Mouse (Mus musculus) midbrain, embryonic 10.5 days (tissue): ENCODE results near the gene Mbtps1. TPM values are rescaled to one million over a fixed set of nuclear protein-coding genes. Genes with fewer than 3 reads are reported as not detected.

Experiments
- DNase-seq: peaks from one replicate; pipeline ENCODE4 v3.0.0-alpha.2; 2017; ENCODE audit warnings: low spot score
- H3K27ac ChIP-seq: fragments of 300-500 bp; sonication (generic); replicated peaks from 2 replicates; pipeline ENCODE4 v1.5.1; 2016; ENCODE audit warnings: mild to moderate bottlenecking
- H3K27me3 ChIP-seq: fragments of 300-500 bp; sonication (generic); 2 replicates; pipeline ENCODE4 v1.6.1; 2016; ENCODE audit warnings: low read depth, mild to moderate bottlenecking; ENCODE audit not compliant: poor library complexity, severe bottlenecking
- H3K36me3 ChIP-seq: fragments of 300-500 bp; sonication (generic); 2 replicates; pipeline ENCODE4 v1.6.1; 2016; ENCODE audit warnings: mild to moderate bottlenecking, moderate library complexity
- H3K4me1 ChIP-seq: fragments of 300-500 bp; sonication (generic); 2 replicates; pipeline ENCODE4 v1.6.1; 2016
- H3K4me3 ChIP-seq: fragments of 300-500 bp; sonication (generic); 2 replicates; pipeline ENCODE4 v1.5.1; 2016; ENCODE audit warnings: mild to moderate bottlenecking, moderate library complexity
- H3K9me3 ChIP-seq: fragments of 300-500 bp; sonication (generic); replicated peaks from 2 replicates; pipeline ENCODE4 v1.6.1; 2016; ENCODE audit warnings: mild to moderate bottlenecking
- WGBS: fragments of 180-500 bp; shearing (Covaris S2); methylation state at CpG from one replicate; pipeline ENCODE4 v1.1.7; 2016; 5-methylcytosine and 5-hydroxymethylcytosine counted together
- polyA plus RNA-seq: library from polyadenylated mRNA; unstranded; fragments of >200 nt; fragmentation: Nextera tagmentation; extraction: Ambion mirVana; gene quantifications from 2 replicates; pipeline ENCODE4 v1.2.1, GENCODE M21; 2016

The Mbtps1 gene
- polyA plus RNA-seq, 1 experiment from 2014 or later: 111 TPM

DNA sequence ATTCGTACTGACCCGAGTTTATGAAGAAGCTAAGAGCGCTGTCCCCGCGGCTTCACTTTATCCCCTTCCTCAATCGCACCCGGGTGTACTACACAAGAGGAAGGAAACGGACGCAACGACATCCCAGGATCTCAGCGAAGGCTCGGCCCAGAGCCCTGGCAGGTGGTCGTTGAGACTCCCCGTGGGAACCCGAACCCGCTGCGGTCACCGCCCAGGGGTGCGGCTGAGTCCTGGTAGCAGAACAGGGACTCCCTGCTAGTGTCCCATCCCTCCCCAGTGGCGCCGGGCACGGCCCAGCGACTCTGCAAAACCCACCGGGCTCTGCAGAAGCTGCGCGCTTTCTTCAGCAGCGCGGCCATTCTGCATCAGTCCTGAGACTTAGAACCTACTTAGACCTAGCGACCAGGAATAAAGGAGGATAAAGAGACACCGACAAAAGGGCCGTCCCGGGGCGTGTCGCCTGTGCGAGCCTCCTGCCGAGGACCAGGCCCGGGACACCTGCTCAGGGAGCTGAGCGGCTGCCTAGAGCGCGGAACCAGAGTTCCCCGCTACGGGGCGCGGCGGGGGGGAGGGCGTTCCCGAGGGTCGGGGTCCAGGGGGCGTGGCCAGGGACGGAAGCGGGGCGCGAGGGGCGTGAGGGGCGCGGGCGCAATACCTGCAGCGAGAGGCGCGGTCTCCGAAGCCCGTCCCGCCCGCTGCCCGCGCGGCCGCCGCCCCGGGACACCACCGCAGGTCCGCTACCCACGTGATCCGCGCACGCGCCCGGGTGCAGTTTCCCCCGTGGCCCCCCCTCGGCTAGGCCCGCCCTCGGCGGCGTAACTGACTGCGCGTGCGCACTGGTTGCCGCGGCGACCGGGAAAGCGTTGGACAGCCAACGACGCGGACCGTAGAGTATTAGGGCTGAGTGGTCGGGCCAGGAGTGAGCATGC lies 16.2 kb upstream of the Mbtps1 start, which contains the start of the genes Hsdl1 and Dnaaf1:
TSS of gene Hsdl1 (minus strand) at position 747 of the 929 bp plus-strand sequence.
TSS of gene Dnaaf1 (plus strand) at position 799 of the 929 bp plus-strand sequence.
- no peaks in the 10 kb centered on the region for H3K36me3 ChIP-seq
- WGBS: under 1% methylated on average over 90 of the region's 97 CpGs
- peaks cover 44% of the 10 kb centered on the region for H3K27me3 ChIP-seq
- H3K4me3 ChIP-seq: peak within 1 kb of the TSS; percentile 90
- DNase-seq: peak; percentile 94
- peaks cover 42% of the 10 kb centered on the region for H3K4me1 ChIP-seq
- H3K27ac ChIP-seq: peak within 1 kb of the TSS; percentile 92
- H3K9me3 ChIP-seq: no peaks in the 10 kb centered on the region

GRCm38 (mm10) chr8:119572411-119572810 lies 13.9 kb upstream of the Mbtps1 start:
- H3K27me3 ChIP-seq: peaks cover 26% of the 10 kb centered on the region
- no peak for DNase-seq
- no peaks in the 10 kb centered on the region for H3K9me3 ChIP-seq
- peaks cover 7% of the 10 kb centered on the region for H3K36me3 ChIP-seq
- H3K27ac ChIP-seq: no peak overlapping the region
- H3K4me1 ChIP-seq: peaks cover 44% of the 10 kb centered on the region
- 96% methylated on average over 4 of the region's 4 CpGs for WGBS
- H3K4me3 ChIP-seq: no peak overlapping the region

GRCm38 (mm10) chr8:119571135-119571534 lies 12.6 kb upstream of the Mbtps1 start:
- Histone ChIP-seq H3K27me3 (peaks cover 15% of the 10 kb centered on the region), H3K4me3 (no peak overlapping the region), H3K4me1 (peaks cover 44% of the 10 kb centered on the region), H3K36me3 (peaks cover 20% of the 10 kb centered on the region), H3K9me3 (no peaks in the 10 kb centered on the region), H3K27ac (no peak overlapping the region)
- DNase-seq: no peak
- 90% methylated on average over 6 of the region's 6 CpGs for WGBS

GRCm38 (mm10) chr8:119569881-119570280 lies 11.3 kb upstream of the Mbtps1 start:
- Histone ChIP-seq H3K36me3 (peaks cover 33% of the 10 kb centered on the region), H3K4me3 (no peak overlapping the region), H3K27me3 (peaks cover 7% of the 10 kb centered on the region; the same call in 1 of the 2 replicates), H3K4me1 (peaks cover 37% of the 10 kb centered on the region), H3K9me3 (no peaks in the 10 kb centered on the region), H3K27ac (no peak overlapping the region)
- 29% methylated on average over 4 of the region's 4 CpGs for WGBS
- DNase-seq: no peak

DNA sequence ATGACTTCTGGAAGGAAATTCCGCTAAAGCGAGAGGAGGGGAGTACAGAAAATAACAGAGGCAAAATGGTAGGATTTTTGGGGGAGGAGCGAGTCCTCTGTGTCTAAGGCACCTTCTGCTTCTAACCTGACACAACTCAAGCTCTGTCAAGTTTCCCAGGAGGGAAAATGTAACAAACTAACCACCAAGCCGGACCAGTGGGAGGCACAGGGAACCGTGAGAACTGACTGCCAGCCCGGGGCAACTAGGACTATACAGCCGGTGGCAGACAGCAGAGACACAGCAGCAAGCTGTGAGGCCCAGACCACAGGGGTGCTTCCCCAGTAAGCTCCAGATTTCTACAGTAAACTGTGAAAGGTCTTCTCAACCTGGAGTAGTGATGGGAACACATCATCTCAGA lies 10.4 kb upstream of the Mbtps1 start:
- peaks cover 7% of the 10 kb centered on the region; the same call in 1 of the 2 replicates for H3K27me3 ChIP-seq
- no peak for DNase-seq

GRCm38 (mm10) chr8:119568251-119568650 lies 9.7 kb upstream of the Mbtps1 start:
- DNase-seq: no peak
- peaks cover 49% of the 10 kb centered on the region for H3K36me3 ChIP-seq
- peaks cover 3% of the 10 kb centered on the region; the same call in 1 of the 2 replicates for H3K27me3 ChIP-seq
- H3K9me3 ChIP-seq: no peaks in the 10 kb centered on the region
- no peak overlapping the region for H3K4me3 ChIP-seq
- no peak overlapping the region for H3K27ac ChIP-seq
- WGBS: 87% methylated on average over 9 of the region's 9 CpGs
- H3K4me1 ChIP-seq: peaks cover 20% of the 10 kb centered on the region

More for the DNA sequence above, 10.4 kb upstream of the Mbtps1 start:
- Histone ChIP-seq H3K36me3 (peaks cover 42% of the 10 kb centered on the region), H3K9me3 (no peaks in the 10 kb centered on the region), H3K27ac (no peak overlapping the region), H3K4me1 (peaks cover 27% of the 10 kb centered on the region), H3K4me3 (no peak overlapping the region)
- WGBS: 66% methylated on average over 7 of the region's 7 CpGs

DNA sequence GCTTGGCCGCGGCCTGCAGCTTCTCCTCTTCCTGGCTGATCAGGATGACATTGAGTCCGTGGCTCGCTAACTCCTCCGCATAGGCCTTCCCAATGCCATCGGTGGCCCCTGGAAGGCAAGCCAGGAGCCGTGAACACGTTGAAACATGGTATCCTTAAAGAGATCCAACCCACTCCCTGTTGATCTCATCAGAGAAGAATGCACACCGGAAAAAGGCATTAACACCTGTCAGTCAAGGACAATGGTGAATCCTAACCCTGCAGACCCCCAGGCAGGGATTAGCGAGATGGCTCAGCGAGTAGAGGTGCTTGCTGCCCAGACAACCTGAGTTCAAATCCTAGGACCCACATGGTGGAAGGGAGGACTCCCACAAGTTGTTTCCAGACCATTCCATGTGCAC lies 7.8 kb upstream of the Mbtps1 start:
- no peak overlapping the region for H3K27ac ChIP-seq
- H3K27me3 ChIP-seq: no peaks in the 10 kb centered on the region
- peaks cover 14% of the 10 kb centered on the region for H3K4me1 ChIP-seq
- WGBS: 83% methylated on average over 11 of the region's 11 CpGs
- peaks cover 66% of the 10 kb centered on the region for H3K36me3 ChIP-seq
- no peak overlapping the region for H3K4me3 ChIP-seq
- DNase-seq: no peak
- H3K9me3 ChIP-seq: no peaks in the 10 kb centered on the region

- no peak for DNase-seq
- Histone ChIP-seq H3K4me3 (no peak overlapping the region), H3K27me3 (no peaks in the 10 kb centered on the region), H3K4me1 (peaks cover 6% of the 10 kb centered on the region), H3K36me3 (peaks cover 70% of the 10 kb centered on the region), H3K9me3 (no peaks in the 10 kb centered on the region), H3K27ac (no peak overlapping the region)
- WGBS: 94% methylated on average over 14 of the region's 14 CpGs
Measured at GRCm38 (mm10) chr8:119563849-119564251, 5.3 kb upstream of the Mbtps1 start.

DNA sequence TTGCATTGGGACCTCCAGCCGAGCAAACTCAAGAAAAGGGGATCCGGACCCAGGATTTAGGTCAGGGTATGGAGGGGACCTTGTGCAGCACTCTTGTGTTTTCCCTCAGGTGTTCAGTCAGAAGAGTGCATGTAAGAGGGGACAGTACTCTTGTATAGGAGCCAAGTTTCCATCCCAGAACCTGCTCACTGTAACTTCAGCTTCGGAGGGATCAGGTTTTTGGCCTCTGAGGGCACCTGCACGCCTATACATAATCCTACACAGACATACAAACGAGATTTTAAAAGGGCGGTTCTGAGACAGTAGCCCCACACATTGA lies 826 bp upstream of the Mbtps1 start:
- H3K27me3 ChIP-seq: no peaks in the 10 kb centered on the region
- H3K4me1 ChIP-seq: peaks cover 29% of the 10 kb centered on the region
- peak overlapping the region; percentile 88; the same call in 1 of the 2 replicates for H3K4me3 ChIP-seq
- H3K36me3 ChIP-seq: peaks cover 39% of the 10 kb centered on the region
- H3K27ac ChIP-seq: peak overlapping the region; percentile 96
- no peaks in the 10 kb centered on the region for H3K9me3 ChIP-seq
- DNase-seq: no peak
- 88% methylated on average over 6 of the region's 6 CpGs for WGBS

GRCm38 (mm10) chr8:119557821-119558602 lies 523 bp downstream of the Mbtps1 start:
- peaks cover 30% of the 10 kb centered on the region for H3K36me3 ChIP-seq
- WGBS: 2% methylated on average over 55 of the region's 55 CpGs
- DNase-seq: no peak

GRCm38 (mm10) chr8:119557132-119557531 lies 1.4 kb downstream of the Mbtps1 start:
- no peak for DNase-seq
- Histone ChIP-seq H3K27ac (no peak overlapping the region), H3K27me3 (no peaks in the 10 kb centered on the region), H3K9me3 (no peaks in the 10 kb centered on the region), H3K36me3 (peaks cover 22% of the 10 kb centered on the region), H3K4me3 (peak overlapping the region; percentile 88), H3K4me1 (peaks cover 32% of the 10 kb centered on the region)
- 88% methylated on average over 9 of the region's 9 CpGs for WGBS

More at GRCm38 (mm10) chr8:119557821-119558602, 523 bp downstream of the Mbtps1 start:
- H3K27ac ChIP-seq: peak overlapping the region; percentile 96
- no peaks in the 10 kb centered on the region for H3K27me3 ChIP-seq
- H3K9me3 ChIP-seq: no peaks in the 10 kb centered on the region
- peak overlapping the region; percentile 88 for H3K4me3 ChIP-seq
- peaks cover 32% of the 10 kb centered on the region for H3K4me1 ChIP-seq

DNA sequence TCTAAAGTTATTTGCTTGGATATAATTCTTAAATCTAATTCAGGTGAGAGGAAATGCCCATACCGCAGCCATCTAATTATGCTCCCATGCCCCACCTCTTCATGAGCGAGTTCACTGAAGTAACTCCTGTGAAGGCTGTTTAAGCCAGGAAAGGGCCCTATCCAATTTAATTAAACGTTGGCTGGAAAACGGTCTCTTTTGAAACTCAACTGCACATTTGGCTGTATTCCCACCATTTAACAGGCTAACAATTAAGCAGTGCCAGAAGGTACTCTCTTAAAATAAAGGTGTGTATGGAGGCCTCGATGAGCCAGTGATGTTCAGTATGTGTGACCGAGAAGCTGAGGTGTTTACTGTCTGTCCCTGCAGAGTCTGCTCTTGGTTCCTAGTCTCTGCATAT lies 2.7 kb downstream of the Mbtps1 start:
- no peak for DNase-seq
- WGBS: 95% methylated on average over 6 of the region's 6 CpGs
- Histone ChIP-seq H3K36me3 (peaks cover 19% of the 10 kb centered on the region; the same call in 1 of the 2 replicates), H3K27ac (no peak overlapping the region), H3K27me3 (no peaks in the 10 kb centered on the region), H3K9me3 (no peaks in the 10 kb centered on the region), H3K4me1 (peaks cover 32% of the 10 kb centered on the region), H3K4me3 (no peak overlapping the region)
